Mouse (Mus musculus): ENCODE measurements around the gene Olfr813. TPM values are rescaled to one million over a fixed set of nuclear protein-coding genes. Genes with fewer than 3 reads are reported as not detected.
"Not testable (repeated sequence)": the region's sequence is repeated elsewhere in the genome, so short reads cannot be mapped to it uniquely, and the experiment has no call there.

Gene Olfr813
- polyA plus RNA-seq (2012; rRNA removed): not detected in 2 replicates

DNA sequence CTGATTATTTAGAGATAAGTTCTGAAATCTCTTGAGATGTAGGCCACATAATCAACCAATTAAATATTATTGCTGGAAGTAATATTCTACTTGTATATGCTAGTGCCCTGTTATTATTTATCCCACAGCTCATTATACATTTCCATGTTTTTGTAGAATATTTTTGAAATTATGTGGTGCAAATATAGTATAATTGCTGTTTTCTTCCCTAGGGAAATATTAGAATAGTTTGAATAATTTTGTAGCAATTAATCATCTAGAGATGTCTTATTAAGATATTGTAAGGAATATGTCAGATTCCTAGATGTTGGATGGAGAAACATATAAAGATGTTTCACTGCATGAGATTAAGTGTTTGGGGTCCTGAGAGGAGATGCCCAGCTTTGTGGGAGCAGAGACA, at the start of gene Olfr813:
Gene Olfr813 (plus strand): TSS at position 301 of the 400 bp plus-strand sequence.
- Histone ChIP-seq H3K4me3 (replicated peaks; ENCODE audit: insufficient read depth, low read depth, low read length) (no peak within 1 kb of the TSS), H3K27ac (ENCODE audit: insufficient read depth, low read length) (no peak within 1 kb of the TSS), H3K27me3 (ENCODE audit: control insufficient read depth, insufficient read depth, low read length) (no peaks in the 10 kb centered on the region), H3K4me1 (ENCODE audit: control insufficient read depth, insufficient read depth, low read length) (no peaks in the 10 kb centered on the region)
- TF ChIP-seq CTCF (IDR thresholded peaks at IDR 0.05; ENCODE audit: borderline replicate concordance, insufficient read depth, low read depth, low read length) (no peak), POLR2A (IDR thresholded peaks at IDR 0.05; ENCODE audit: borderline replicate concordance, insufficient read depth, low read length) (no peak)
- DNase-seq: no peak

DNA sequence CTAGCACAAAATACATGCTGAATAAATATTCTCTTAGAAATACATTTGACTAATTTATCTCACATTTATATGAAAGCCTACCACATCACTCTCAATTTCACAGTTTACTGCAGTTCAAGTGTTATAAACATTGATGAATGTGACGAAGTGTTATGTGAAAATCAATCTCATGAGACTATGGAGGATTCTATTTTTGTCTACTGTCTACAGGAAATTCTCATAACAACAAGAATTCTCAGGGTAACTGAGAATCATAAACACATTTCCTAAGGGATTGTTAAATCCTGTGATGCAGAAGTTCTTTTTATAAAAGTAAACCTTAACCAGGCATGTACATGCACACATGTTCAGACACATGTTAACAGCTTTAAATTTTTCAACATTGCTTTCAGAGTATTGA, 9.2 kb upstream of the Olfr813 start, which contains the start of gene Olfr812:
Gene Olfr812 (minus strand): TSS at position 101 of the 400 bp plus-strand sequence.
- 68% methylated on average over 1 of the region's 1 CpGs for WGBS
- DNase-seq: no peak
- Histone ChIP-seq H3K27ac (ENCODE audit: insufficient read depth, low read length) (no peak within 1 kb of the TSS), H3K4me1 (ENCODE audit: control insufficient read depth, insufficient read depth, low read length) (no peaks in the 10 kb centered on the region), H3K27me3 (ENCODE audit: control insufficient read depth, insufficient read depth, low read length) (no peaks in the 10 kb centered on the region), H3K4me3 (replicated peaks; ENCODE audit: insufficient read depth, low read depth, low read length) (no peak within 1 kb of the TSS)
- TF ChIP-seq POLR2A (IDR thresholded peaks at IDR 0.05; ENCODE audit: borderline replicate concordance, insufficient read depth, low read length): no peak
- no peak for TF ChIP-seq CTCF (IDR thresholded peaks at IDR 0.05; ENCODE audit: borderline replicate concordance, insufficient read depth, low read depth, low read length)

DNA sequence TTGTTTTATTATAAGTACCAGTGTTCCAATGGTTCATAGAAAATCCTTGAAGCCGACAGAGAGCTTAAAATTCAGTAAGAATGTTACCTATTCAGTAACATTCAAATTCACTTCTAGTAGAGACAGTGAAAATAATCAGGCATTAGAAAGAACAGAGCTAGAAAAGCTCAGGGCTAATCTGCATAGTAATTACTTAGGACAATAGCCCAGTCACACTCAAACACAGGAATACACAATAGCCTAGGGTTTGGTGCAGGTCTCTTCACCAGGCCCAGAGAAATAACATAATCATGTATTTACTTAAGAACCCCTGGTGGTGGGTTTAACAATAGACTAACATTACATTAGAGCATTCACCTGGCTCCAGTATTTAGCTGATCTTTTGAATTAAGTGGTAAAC, 7.8 kb upstream of the Olfr813 start:
- TF ChIP-seq CTCF (IDR thresholded peaks at IDR 0.05; ENCODE audit: borderline replicate concordance, insufficient read depth, low read depth, low read length) (no peak), POLR2A (IDR thresholded peaks at IDR 0.05; ENCODE audit: borderline replicate concordance, insufficient read depth, low read length) (no peak)
- no peak for DNase-seq
- Histone ChIP-seq H3K27me3 (ENCODE audit: control insufficient read depth, insufficient read depth, low read length) (no peaks in the 10 kb centered on the region), H3K27ac (ENCODE audit: insufficient read depth, low read length) (no peak overlapping the region), H3K4me3 (replicated peaks; ENCODE audit: insufficient read depth, low read depth, low read length) (no peak overlapping the region), H3K4me1 (ENCODE audit: control insufficient read depth, insufficient read depth, low read length) (no peaks in the 10 kb centered on the region)
- WGBS: 59% methylated on average over 1 of the region's 1 CpGs

DNA sequence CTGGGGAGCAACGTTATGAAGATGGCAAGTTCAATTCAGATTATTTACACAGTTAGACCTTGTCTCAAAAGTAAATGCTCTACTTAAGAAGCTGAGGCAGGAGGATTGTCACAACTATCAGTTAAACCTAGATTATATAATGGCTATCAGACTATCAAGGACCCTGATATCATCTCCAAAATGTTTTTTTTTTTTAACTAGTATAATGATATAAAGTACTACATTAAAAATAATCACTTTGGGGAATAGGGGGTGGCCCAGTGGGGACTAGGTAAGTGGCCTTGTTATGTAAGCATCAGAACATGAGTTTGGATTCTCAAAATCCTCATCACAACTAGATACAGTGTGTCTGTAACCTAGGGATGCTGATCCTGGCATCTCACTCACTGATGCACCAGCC, 24.6 kb downstream of the Olfr813 start, which contains the start of gene Olfr814:
Gene Olfr814 (minus strand): TSS at position 101 of the 400 bp plus-strand sequence.
- not testable (repeated sequence) for DNase-seq; H3K4me3 ChIP-seq (replicated peaks; ENCODE audit: insufficient read depth, low read depth, low read length); H3K27ac ChIP-seq (ENCODE audit: insufficient read depth, low read length); H3K4me1 ChIP-seq (ENCODE audit: control insufficient read depth, insufficient read depth, low read length); H3K27me3 ChIP-seq (ENCODE audit: control insufficient read depth, insufficient read depth, low read length)
- WGBS: 60% methylated on average over 1 of the region's 1 CpGs

DNA sequence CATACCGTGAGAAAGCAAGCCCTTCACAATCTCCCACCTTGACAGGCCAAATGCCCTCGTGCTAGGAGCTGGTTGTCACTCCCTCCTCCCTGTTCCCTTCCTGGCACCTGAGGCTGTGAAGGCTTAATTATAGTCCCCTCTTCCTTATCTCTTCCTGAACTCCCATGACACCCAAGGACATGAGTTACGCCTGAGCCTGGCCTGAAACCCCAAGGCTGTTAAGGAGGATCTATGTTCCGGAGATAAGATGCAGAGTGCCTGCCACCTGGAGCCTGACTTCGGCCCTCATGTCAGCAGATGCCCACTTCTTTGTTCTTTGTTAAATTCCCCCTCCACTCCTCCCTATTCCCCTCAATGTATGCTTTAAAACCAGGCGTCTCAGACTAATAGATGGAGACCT, 30.3 kb downstream of the Olfr813 start:
- not testable (repeated sequence) for DNase-seq; H3K27ac ChIP-seq (ENCODE audit: insufficient read depth, low read length)
- WGBS: 81% methylated on average over 6 of the region's 6 CpGs

DNA sequence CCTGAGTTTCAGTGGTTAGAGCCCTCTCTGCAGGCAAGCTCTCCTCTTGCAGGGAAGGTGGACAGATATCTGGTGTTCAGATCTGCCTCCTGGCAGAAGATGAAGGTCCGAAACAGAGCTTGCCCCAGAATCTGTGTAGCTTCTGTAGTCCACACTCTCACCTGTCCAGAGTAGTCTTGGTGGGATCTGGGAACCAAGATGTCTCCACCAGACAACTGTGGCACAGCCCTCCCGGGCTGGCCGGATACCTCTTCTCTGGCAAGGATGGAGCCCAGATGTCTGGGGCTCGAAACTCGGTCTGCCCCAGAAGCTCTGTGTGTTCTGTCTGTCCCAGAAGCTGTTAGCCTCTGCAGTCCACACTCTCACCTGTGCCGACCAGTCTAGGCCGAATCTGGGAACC, 30.8 kb downstream of the Olfr813 start:
- no peak for DNase-seq
- no peak for TF ChIP-seq POLR2A (IDR thresholded peaks at IDR 0.05; ENCODE audit: borderline replicate concordance, insufficient read depth, low read length)
- Histone ChIP-seq H3K4me1 (ENCODE audit: control insufficient read depth, insufficient read depth, low read length) (no peaks in the 10 kb centered on the region), H3K27me3 (ENCODE audit: control insufficient read depth, insufficient read depth, low read length) (no peaks in the 10 kb centered on the region), H3K27ac (ENCODE audit: insufficient read depth, low read length) (no peak overlapping the region), H3K4me3 (replicated peaks; ENCODE audit: insufficient read depth, low read depth, low read length) (no peak overlapping the region)
- 92% methylated on average over 7 of the region's 7 CpGs for WGBS

More for the DNA sequence above, 30.3 kb downstream of the Olfr813 start:
- H3K27me3 ChIP-seq (ENCODE audit: control insufficient read depth, insufficient read depth, low read length); H3K4me1 ChIP-seq (ENCODE audit: control insufficient read depth, insufficient read depth, low read length); H3K4me3 ChIP-seq (replicated peaks; ENCODE audit: insufficient read depth, low read depth, low read length): not testable (repeated sequence)

DNA sequence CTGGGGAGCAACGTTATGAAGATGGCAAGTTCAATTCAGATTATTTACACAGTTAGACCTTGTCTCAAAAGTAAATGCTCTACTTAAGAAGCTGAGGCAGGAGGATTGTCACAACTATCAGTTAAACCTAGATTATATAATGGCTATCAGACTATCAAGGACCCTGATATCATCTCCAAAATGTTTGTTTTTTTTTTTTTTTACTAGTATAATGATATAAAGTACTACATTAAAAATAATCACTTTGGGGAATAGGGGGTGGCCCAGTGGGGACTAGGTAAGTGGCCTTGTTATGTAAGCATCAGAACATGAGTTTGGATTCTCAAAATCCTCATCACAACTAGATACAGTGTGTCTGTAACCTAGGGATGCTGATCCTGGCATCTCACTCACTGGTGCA, 50.6 kb downstream of the Olfr813 start, which contains the start of gene Olfr815:
Gene Olfr815 (minus strand): TSS at position 101 of the 400 bp plus-strand sequence.
- not testable (repeated sequence) for H3K27me3 ChIP-seq (ENCODE audit: control insufficient read depth, insufficient read depth, low read length); H3K4me1 ChIP-seq (ENCODE audit: control insufficient read depth, insufficient read depth, low read length); H3K4me3 ChIP-seq (replicated peaks; ENCODE audit: insufficient read depth, low read depth, low read length); H3K27ac ChIP-seq (ENCODE audit: insufficient read depth, low read length); DNase-seq
- 89% methylated on average over 1 of the region's 1 CpGs for WGBS

Other genes starting within 250 kb of the Olfr813 start
- not detected in 2 replicates for gene Olfr796, start 242.8 kb upstream of the Olfr813 start, polyA plus RNA-seq (2012; rRNA removed)
- not detected in 2 replicates for gene Olfr798, start 227.4 kb upstream of the Olfr813 start, polyA plus RNA-seq (2012; rRNA removed)
- not detected in 2 replicates for gene Olfr799, start 217.9 kb upstream of the Olfr813 start, polyA plus RNA-seq (2012; rRNA removed)
- gene Olfr800, start 197.7 kb upstream of the Olfr813 start, polyA plus RNA-seq (2012; rRNA removed): not detected in 2 replicates
- not detected in 2 replicates for gene Olfr801, start 181.5 kb upstream of the Olfr813 start, polyA plus RNA-seq (2012; rRNA removed)
- gene Olfr802, start 167.2 kb upstream of the Olfr813 start, polyA plus RNA-seq (2012; rRNA removed): not detected in 2 replicates
- gene Olfr803, start 161.1 kb upstream of the Olfr813 start, polyA plus RNA-seq (2012; rRNA removed): not detected in 2 replicates
- gene Olfr804, start 152.2 kb upstream of the Olfr813 start, polyA plus RNA-seq (2012; rRNA removed): not detected in 2 replicates
- not detected in 2 replicates for gene Olfr805, start 126.0 kb upstream of the Olfr813 start, polyA plus RNA-seq (2012; rRNA removed)
- not detected in 2 replicates for gene Olfr806, start 113.4 kb upstream of the Olfr813 start, polyA plus RNA-seq (2012; rRNA removed)
- gene Olfr807, start 97.6 kb upstream of the Olfr813 start, polyA plus RNA-seq (2012; rRNA removed): not detected in 2 replicates
- gene Olfr808, start 89.9 kb upstream of the Olfr813 start, polyA plus RNA-seq (2012; rRNA removed): not detected in 2 replicates
- not detected in 2 replicates for gene Olfr809, start 80.7 kb upstream of the Olfr813 start, polyA plus RNA-seq (2012; rRNA removed)
- gene Olfr810, start 60.5 kb upstream of the Olfr813 start, polyA plus RNA-seq (2012; rRNA removed): not detected in 2 replicates
- gene Olfr811, start 51.0 kb upstream of the Olfr813 start, polyA plus RNA-seq (2012; rRNA removed): not detected in 2 replicates
- gene Olfr812, start 9.3 kb upstream of the Olfr813 start, polyA plus RNA-seq (2012; rRNA removed): not detected in 2 replicates
- not detected in 2 replicates for gene Olfr814, start 24.5 kb downstream of the Olfr813 start, polyA plus RNA-seq (2012; rRNA removed)
- not detected in 2 replicates for gene Olfr815, start 50.5 kb downstream of the Olfr813 start, polyA plus RNA-seq (2012; rRNA removed)
- not detected in 2 replicates for gene Olfr816, start 60.2 kb downstream of the Olfr813 start, polyA plus RNA-seq (2012; rRNA removed)
- not detected in 2 replicates for gene Olfr818, start 93.7 kb downstream of the Olfr813 start, polyA plus RNA-seq (2012; rRNA removed)
- not detected in 2 replicates for gene Olfr819, start 111.9 kb downstream of the Olfr813 start, polyA plus RNA-seq (2012; rRNA removed)
- gene Olfr247, start 120.8 kb downstream of the Olfr813 start, polyA plus RNA-seq (2012; rRNA removed): not detected in 2 replicates
- not detected in 2 replicates for gene Gm10310, start 129.7 kb downstream of the Olfr813 start, polyA plus RNA-seq (2012; rRNA removed)
- not detected in 2 replicates for gene Olfr820, start 157.3 kb downstream of the Olfr813 start, polyA plus RNA-seq (2012; rRNA removed)
- gene Olfr821, start 175.0 kb downstream of the Olfr813 start, polyA plus RNA-seq (2012; rRNA removed): not detected in 2 replicates
- gene Olfr822, start 215.8 kb downstream of the Olfr813 start, polyA plus RNA-seq (2012; rRNA removed): not detected in 2 replicates

Data from cerebellum, adult 2 months (tissue).